Comparison of ENCODE assay signal across 15 mouse cellular contexts in the genomic region with DNA sequence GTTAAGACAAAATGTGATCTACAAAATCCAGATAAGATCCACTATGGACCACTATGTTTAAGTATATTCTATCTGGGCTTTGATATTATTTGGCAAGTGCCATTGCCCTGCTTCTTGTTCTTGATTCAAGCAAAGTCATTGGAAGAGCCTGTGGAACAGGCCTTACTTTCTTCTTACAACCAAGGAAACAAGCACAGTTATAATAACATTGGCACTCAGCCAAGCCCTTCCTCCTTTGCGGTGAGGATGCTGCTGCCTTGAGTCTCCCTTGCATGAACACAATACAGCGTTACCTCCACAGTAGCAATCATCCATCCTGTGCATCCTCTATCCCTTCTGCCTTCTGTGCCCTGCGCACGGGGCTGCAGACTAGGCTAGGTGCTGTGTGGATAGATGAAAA.
"Had no signal": no experiment of that assay in that cellular context is flagged by ENCODE, and none has a peak within 500 bp of the region (broad histone marks: within the 10 kb centered on the region; RNA-seq: fewer than 3 reads in every experiment).

No protein-coding gene starts in this region.

- H3K36me3 ChIP-seq: kidney, embryonic 15.5 days; liver, embryonic 13.5 days; midbrain, embryonic 13.5 days had no signal

- H3K9ac ChIP-seq: kidney, embryonic 15.5 days; liver, embryonic 13.5 days; midbrain, embryonic 13.5 days had no signal

- DNase-seq: kidney, adult 11 months; kidney, adult 8-10 months; kidney, postnatal 10 days; kidney, postnatal 36 days; layer of hippocampus, postnatal 36 days; liver, embryonic 13.5 days; right cerebral cortex, postnatal 14 days; right cerebral cortex, postnatal 4 days; thymus, adult 2 months; thymus, postnatal 14 days; thymus, postnatal 4 days had no signal

- H3K4me2 ChIP-seq: kidney, embryonic 15.5 days; liver, embryonic 13.5 days; midbrain, embryonic 13.5 days had no signal

- H3K27ac ChIP-seq: kidney, embryonic 15.5 days; left cerebral cortex, adult 2 months; liver, embryonic 13.5 days; midbrain, embryonic 13.5 days; stomach, postnatal 0 days had no signal

- H3K4me1 ChIP-seq: kidney, embryonic 15.5 days; liver, embryonic 13.5 days had no signal

- ATAC-seq: midbrain, embryonic 13.5 days had no signal

- H3K9me3 ChIP-seq: kidney, embryonic 15.5 days; liver, embryonic 13.5 days; midbrain, embryonic 13.5 days had no signal

- H3K27me3 ChIP-seq: kidney, embryonic 15.5 days; liver, embryonic 13.5 days; midbrain, embryonic 13.5 days had no signal

- H3K4me3 ChIP-seq: kidney, embryonic 15.5 days; left cerebral cortex, adult 2 months; liver, embryonic 13.5 days; midbrain, embryonic 13.5 days had no signal
